Mouse (Mus musculus) heart, postnatal 0 days (tissue): ENCODE data around the gene Cers6.

ENCODE experiments used
- CTCF ChIP-seq: IDR thresholded peaks from 2 replicates; pipeline ENCODE4 v1.5.1; 2016; ENCODE audit warnings: antibody characterized with exemption, control low read depth, low read depth
- EP300 ChIP-seq: IDR thresholded peaks from 2 replicates; pipeline ENCODE4 v1.6.1; 2016; ENCODE audit warnings: antibody characterized with exemption, low read depth

DNA sequence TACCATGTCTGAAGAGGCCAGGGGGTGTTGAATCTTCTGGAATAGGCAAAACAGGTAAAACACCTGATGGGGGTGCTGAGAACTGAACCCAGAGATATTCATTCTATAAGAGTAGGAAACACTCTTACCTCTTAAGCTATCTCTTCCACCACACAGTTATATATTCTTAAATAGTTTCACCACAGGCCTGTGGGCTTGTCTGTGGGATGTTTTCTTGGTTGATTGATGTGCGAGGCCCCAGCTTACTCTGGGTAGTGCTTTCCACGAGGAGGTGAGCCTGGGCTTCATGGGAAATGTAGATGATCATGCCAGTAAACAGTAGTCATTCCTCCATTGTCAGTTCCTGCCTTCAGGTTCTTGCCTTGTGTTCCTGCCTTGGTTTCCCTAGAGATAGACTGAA is 40.5 kb downstream of the Cers6 start:
- no peak for TF ChIP-seq CTCF
- TF ChIP-seq EP300: no peak
